Mouse (Mus musculus) cerebellum, adult 2 months (tissue): ENCODE measurements around the gene Ankrd34a. TPM values are rescaled to one million over a fixed set of nuclear protein-coding genes. Genes with fewer than 3 reads are reported as not detected.

Experiments used
- DNase-seq, 2 experiments: peaks; one replicate each; pipeline ENCODE4 v3.0.0; 2021
- H3K27ac ChIP-seq: fragments of 200-500 bp; 2 replicates; pipeline ENCODE4 v1.5.1; 2012; ENCODE audit warnings: low read length, control low read depth, inconsistent platforms; ENCODE audit not compliant: insufficient read depth
- H3K27me3 ChIP-seq: fragments of 200-500 bp; 2 replicates; pipeline ENCODE4 v1.6.1; 2012; ENCODE audit warnings: inconsistent platforms, mild to moderate bottlenecking, low read length, moderate library complexity; ENCODE audit not compliant: control insufficient read depth, insufficient read depth
- H3K4me1 ChIP-seq: fragments of 200-500 bp; 2 replicates; pipeline ENCODE4 v1.6.1; 2011; ENCODE audit warnings: low read length; ENCODE audit not compliant: control insufficient read depth, insufficient read depth
- H3K4me3 ChIP-seq: fragments of 200-500 bp; replicated peaks from 2 replicates; pipeline ENCODE3; 2011; ENCODE audit warnings: mild to moderate bottlenecking, low read depth, low read length, control low read depth; ENCODE audit not compliant: insufficient read depth
- CTCF ChIP-seq: fragments of 200-500 bp; IDR thresholded peaks from 2 replicates; pipeline ENCODE4 v1.5.1; 2011; ENCODE audit warnings: low read depth, mild to moderate bottlenecking, control low read depth, low read length, moderate library complexity, borderline replicate concordance; ENCODE audit not compliant: insufficient read depth
- POLR2A ChIP-seq: fragments of 200-500 bp; IDR thresholded peaks from 2 replicates; pipeline ENCODE4 v1.6.1; 2011; ENCODE audit warnings: low read length, control low read depth, borderline replicate concordance; ENCODE audit not compliant: insufficient read depth
- WGBS: fragments of 180-500 bp; shearing (Covaris S2); methylation state at CpG from one replicate; pipeline ENCODE4 v1.1.7; 2018; 5-methylcytosine and 5-hydroxymethylcytosine counted together
- polyA plus RNA-seq: library from polyadenylated mRNA; depleted of rRNA; stranded (reverse); fragments of >200 nt; gene quantifications from 2 replicates; pipeline ENCODE4 v1.2.3, GENCODE M21; 2012

Ankrd34a gene
- polyA plus RNA-seq, 1 experiment = 53.2 TPM

- Histone ChIP-seq H3K27ac (peak overlapping the region; percentile 99), H3K4me1 (peaks cover 18% of the 10 kb centered on the region), H3K4me3 (peak overlapping the region; percentile 73), H3K27me3 (no peaks in the 10 kb centered on the region)
- peak; percentile 59 to 76 for DNase-seq
- no peak for TF ChIP-seq POLR2A
- TF ChIP-seq CTCF = no peak
- WGBS = 8% methylated on average over 6 of the region's 6 CpGs
These were observed 775 bp upstream of the Ankrd34a start for GRCm38 (mm10) chr3:96595661-96596060.

GRCm38 (mm10) chr3:96596855-96597254, 419 bp downstream of the Ankrd34a start:
- H3K27ac ChIP-seq = peak overlapping the region; percentile 99
- DNase-seq = peak; percentile 53 to 58
- H3K4me3 ChIP-seq = peak overlapping the region; percentile 73
- no peaks in the 10 kb centered on the region for H3K27me3 ChIP-seq
- H3K4me1 ChIP-seq = peaks cover 18% of the 10 kb centered on the region
- WGBS = under 1% methylated on average over 12 of the region's 12 CpGs
- TF ChIP-seq CTCF (no peak), POLR2A (no peak)

- H3K27ac ChIP-seq = peak overlapping the region; percentile 99
- TF ChIP-seq POLR2A (peak; percentile 45; the same call in 1 of the 2 replicates), CTCF (no peak)
- H3K4me3 ChIP-seq = peak overlapping the region; percentile 73
- H3K27me3 ChIP-seq = no peaks in the 10 kb centered on the region
- DNase-seq = peak; percentile 64 to 75
- H3K4me1 ChIP-seq = peaks cover 15% of the 10 kb centered on the region
- WGBS = under 1% methylated on average over 40 of the region's 40 CpGs
These were observed 1.0 kb downstream of the Ankrd34a start for GRCm38 (mm10) chr3:96597435-96597891.

GRCm38 (mm10) chr3:96598156-96599068, 2.0 kb downstream of the Ankrd34a start:
- H3K27ac ChIP-seq = peak overlapping the region; percentile 99
- peaks cover 16% of the 10 kb centered on the region for H3K4me1 ChIP-seq
- DNase-seq = peak; percentile 73 to 77
- H3K4me3 ChIP-seq = peak overlapping the region; percentile 73
- WGBS = 5% methylated on average over 54 of the region's 54 CpGs
- no peaks in the 10 kb centered on the region for H3K27me3 ChIP-seq
- TF ChIP-seq CTCF (no peak), POLR2A (0 out of 2 replicates have a peak, but pooled peaks have one; percentile 22)

- H3K4me3 ChIP-seq = peak overlapping the region; percentile 30
- DNase-seq = peak in 1 of 2 experiments; percentile 44
- H3K27me3 ChIP-seq = no peaks in the 10 kb centered on the region
- 53% methylated on average over 8 of the region's 8 CpGs for WGBS
- TF ChIP-seq CTCF = no peak
- TF ChIP-seq POLR2A = 0 out of 2 replicates have a peak, but pooled peaks have one; percentile 9
- peaks cover 22% of the 10 kb centered on the region for H3K4me1 ChIP-seq
- no peak overlapping the region for H3K27ac ChIP-seq
These were observed 2.6 kb downstream of the Ankrd34a start for GRCm38 (mm10) chr3:96599069-96599393.

DNA sequence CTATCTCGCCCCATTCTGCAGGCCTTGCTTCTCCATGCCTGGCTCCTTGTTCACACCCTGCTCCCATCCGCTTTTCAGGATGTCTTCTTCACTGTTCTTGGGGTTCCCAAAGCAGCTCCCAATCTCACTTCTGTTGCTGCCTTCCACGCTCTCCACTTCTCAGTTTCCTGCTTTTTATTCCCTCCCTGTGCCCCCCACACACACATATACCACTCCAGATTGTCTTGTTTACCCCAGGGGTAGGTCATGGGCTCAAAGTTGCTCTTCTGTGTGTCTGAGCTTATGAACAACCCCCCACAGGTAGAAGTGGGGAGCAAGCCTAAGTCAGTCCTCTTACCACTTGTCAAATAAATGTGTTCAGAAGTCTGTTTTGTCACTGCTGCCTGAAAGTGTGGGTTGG, 3.0 kb downstream of the Ankrd34a start:
- H3K4me1 ChIP-seq = peaks cover 22% of the 10 kb centered on the region
- H3K27ac ChIP-seq = no peak overlapping the region
- TF ChIP-seq CTCF (no peak), POLR2A (no peak)

DNA sequence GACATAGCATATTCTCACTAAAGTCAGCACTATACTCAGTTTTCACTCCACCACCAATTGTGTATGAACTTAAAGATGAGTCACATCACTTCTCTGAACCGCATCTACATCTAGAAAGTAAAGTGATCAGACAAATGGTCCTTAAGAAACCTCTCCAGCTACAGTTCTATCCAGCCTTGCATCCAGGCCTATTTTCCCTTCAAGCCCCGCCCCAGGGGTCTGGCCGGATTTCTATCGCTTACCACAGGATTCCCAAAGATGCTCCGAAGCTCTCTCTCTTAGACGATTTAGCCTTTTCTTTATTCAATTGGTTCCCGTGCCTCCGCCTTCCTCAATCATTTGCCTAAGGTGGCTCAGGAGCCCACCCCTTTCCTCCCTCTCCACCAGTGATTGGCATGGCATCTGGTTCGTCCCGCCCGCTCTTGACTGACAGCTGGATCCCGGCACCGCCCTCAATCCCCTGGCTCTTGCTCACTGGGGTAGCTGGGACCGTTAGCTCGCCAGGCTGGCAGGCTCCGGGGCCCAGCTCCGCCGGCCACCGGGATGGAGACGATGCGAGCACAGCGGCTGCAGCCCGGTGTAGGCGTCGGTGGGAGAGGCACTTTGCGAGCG, 4.3 kb downstream of the Ankrd34a start, which contains the start of gene Lix1l:
Gene Lix1l (plus strand): TSS at position 511 of the 612 bp plus-strand sequence.
- Histone ChIP-seq H3K4me1 (peaks cover 19% of the 10 kb centered on the region), H3K27me3 (no peaks in the 10 kb centered on the region), H3K4me3 (peak within 1 kb of the TSS; percentile 53), H3K27ac (no peak within 1 kb of the TSS; the same call in 1 of the 2 replicates)
- peak; percentile 92 to 95 for DNase-seq
- WGBS = under 1% methylated on average over 27 of the region's 27 CpGs
- TF ChIP-seq POLR2A = peak; percentile 47; the same call in 1 of the 2 replicates
- TF ChIP-seq CTCF = no peak

More for the DNA sequence above, 3.0 kb downstream of the Ankrd34a start:
- no peaks in the 10 kb centered on the region for H3K27me3 ChIP-seq
- WGBS = 74% methylated on average over 3 of the region's 3 CpGs
- peak in 1 of 2 experiments; percentile 20 for DNase-seq
- H3K4me3 ChIP-seq = peak overlapping the region; percentile 30
